Mouse (Mus musculus) left cerebral cortex, adult 8-10 months (tissue): ENCODE data around the gene Spint5. TPM values are rescaled to one million over a fixed set of nuclear protein-coding genes. Genes with fewer than 3 reads are reported as not detected.

ENCODE experiments used
- DNase-seq, 2 experiments: peaks; one replicate each; pipeline ENCODE4 v3.0.0; 2022; ENCODE audit warnings: low spot score in 2 of 2
- total RNA-seq, 4 experiments: library from RNA; stranded (reverse); gene quantifications; 2 replicates each; pipeline ENCODE4 v1.2.4; 2022

The Spint5 gene
- total RNA-seq, 4 experiments from 2014 or later: not detected

DNA sequence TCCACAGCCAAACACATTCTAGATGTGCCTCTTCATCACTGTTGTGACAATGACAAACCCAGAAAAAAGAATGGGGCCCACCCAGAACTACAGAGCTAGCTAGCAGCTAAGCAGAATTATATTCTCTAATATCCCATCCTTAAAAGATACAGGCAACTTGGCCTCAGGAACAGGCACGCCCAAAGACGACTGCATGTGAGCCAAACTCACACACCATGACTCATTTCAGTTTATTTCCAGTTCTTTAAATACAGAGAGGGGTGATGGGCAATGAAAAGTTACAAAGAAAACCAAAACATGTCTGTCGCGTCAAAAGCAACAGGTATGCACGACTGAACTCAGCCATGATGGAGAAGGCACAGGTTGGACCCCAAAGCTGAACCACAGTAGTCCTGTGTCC is 20.3 kb downstream of the Spint5 start:
- no peak for DNase-seq

DNA sequence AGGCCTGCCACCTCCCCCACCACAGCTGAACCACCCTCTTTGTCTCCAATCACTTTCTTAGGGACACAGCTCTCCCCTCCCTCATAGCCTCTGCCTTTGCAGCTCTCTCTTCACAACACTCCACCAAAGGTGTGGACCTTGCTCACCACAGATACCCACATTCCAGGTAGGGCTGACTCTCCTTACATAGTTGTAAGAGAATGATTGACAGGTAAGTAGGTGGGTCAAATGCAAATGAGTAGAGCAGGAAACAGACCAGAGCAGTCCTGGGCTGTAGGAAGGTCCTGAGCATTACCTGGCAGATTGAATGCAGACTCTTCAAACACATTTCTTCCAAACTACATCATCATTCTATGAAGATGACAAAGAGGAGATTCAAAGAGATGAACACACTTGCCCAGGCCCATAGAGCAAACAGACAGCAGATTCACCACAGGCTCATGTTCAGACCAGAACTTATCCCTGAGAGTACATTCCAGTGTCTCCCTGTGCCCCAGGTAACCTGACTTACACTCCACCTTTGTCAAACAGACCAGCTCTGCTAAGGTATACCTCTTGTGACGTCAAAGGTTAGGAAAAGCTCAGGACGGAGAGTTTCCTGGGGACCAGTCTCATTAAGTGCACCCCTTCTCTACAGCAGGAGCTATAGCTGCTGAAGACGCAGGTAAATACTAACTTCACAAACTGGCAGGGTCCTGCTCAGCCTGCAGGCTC is 22.4 kb downstream of the Spint5 start:
- DNase-seq: no peak

DNA sequence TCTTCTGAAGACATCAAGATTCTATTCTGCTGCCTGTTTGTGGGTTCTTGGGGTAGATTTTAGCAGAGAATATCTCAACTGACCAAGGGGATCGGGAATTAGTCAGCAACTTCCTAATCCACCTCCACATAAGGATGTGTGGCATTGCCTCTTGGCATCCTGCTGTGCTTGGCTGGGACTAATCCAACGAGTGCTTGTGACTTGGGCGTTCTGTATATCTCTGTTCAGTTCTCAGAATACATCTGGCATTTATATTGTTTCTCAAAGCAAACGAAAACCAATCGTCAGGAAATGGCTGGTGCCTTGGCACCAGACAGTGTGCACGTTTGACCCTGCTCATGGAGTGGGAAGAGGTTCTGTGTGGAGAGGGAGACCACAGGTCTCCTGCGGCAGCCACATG is 24.8 kb downstream of the Spint5 start:
- no peak for DNase-seq

GRCm38 (mm10) chr2:164744987-164745386 is 29.9 kb downstream of the Spint5 start:
- no peak for DNase-seq

DNA sequence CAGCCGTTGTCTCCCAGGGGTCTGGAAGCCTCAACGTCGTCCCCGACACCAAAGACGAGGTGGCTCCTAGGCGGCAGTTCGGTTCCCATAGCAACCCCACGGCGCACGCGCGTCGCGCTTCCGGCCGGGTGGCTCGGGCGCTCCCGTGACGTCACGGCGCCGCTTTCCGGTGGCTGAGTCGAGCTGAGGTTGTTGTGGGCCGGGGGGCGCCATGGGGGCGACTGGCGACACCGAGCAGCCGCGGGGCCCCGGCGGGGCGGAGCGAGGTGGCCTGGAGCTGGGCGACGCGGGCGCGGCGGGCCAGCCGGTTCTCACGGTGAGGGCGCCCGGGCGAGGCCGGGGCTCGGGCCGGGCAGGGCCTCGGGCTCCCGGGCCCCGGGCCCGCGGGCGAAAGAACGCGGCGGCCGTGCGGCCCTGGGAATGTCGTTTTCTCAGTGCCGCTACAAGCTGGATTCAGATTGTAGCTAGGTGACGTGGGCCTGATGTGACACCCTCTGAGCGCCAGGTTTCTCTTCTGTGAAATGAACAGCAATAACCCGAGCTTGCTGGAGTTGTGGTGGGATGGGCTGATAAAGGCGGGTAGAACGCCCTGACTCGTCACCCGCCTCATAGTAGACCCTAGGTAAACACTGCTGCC is 30.9 kb downstream of the Spint5 start, which contains the start of the genes Wfdc3 and Dnttip1:
Gene Wfdc3 (minus strand): TSS at position 89 of the 637 bp plus-strand sequence.
Gene Dnttip1 (plus strand): TSS at position 141 of the 637 bp plus-strand sequence.
- peak; percentile 90 for DNase-seq

DNA sequence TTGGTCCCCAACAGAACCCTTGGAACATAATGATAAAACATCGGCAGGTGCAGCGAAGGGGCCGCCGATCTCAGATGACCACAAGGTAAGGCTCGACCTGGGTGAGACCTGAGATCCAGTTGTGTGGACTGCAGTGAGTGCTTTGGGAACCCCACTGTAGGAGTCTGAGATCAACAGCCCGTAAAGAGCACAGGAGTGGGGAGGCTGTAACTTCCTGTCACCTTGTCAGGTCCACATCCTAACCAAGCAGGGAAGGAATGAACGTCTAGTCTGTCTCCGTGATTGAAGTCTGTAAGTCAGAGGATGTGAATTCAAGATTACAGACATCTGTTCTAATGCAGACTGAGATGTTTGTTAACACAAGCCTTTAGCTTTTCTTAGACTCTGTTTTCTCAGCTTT is 31.6 kb downstream of the Spint5 start:
- DNase-seq: no peak

GRCm38 (mm10) chr2:164748191-164748590 is 33.1 kb downstream of the Spint5 start:
- no peak for DNase-seq

- DNase-seq: no peak
Observed at GRCm38 (mm10) chr2:164748991-164749390, 33.9 kb downstream of the Spint5 start.

GRCm38 (mm10) chr2:164752454-164752853 is 37.3 kb downstream of the Spint5 start:
- no peak for DNase-seq

GRCm38 (mm10) chr2:164754105-164754504 is 39.0 kb downstream of the Spint5 start:
- no peak for DNase-seq

- no peak for DNase-seq
Observed at GRCm38 (mm10) chr2:164754800-164755199, 39.7 kb downstream of the Spint5 start.

- no peak for DNase-seq
Observed at GRCm38 (mm10) chr2:164757841-164758240, 42.7 kb downstream of the Spint5 start.

DNA sequence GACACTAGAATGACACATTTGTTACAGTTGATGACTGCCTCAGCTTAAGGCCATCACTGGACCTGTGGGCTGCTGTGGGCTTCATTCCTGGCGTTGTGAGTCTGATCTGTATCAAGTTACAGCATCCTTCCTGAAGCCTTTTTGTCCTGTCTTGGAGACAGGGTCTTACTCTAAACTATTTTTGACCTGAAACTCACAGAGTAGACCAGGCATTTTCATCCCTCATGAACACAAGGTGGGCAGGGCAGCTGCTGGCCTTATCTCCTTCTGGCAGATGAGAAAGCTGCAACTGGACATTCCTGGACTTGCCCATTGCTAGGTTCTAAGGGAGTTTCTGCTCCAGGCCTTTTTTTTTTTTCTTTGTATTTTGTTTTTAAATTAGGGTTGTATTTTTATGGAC is 43.6 kb downstream of the Spint5 start:
- DNase-seq: no peak

- no peak for DNase-seq
Observed at GRCm38 (mm10) chr2:164760059-164760833, 45.1 kb downstream of the Spint5 start.

- DNase-seq: no peak
Observed at GRCm38 (mm10) chr2:164761502-164761901, 46.4 kb downstream of the Spint5 start.

DNA sequence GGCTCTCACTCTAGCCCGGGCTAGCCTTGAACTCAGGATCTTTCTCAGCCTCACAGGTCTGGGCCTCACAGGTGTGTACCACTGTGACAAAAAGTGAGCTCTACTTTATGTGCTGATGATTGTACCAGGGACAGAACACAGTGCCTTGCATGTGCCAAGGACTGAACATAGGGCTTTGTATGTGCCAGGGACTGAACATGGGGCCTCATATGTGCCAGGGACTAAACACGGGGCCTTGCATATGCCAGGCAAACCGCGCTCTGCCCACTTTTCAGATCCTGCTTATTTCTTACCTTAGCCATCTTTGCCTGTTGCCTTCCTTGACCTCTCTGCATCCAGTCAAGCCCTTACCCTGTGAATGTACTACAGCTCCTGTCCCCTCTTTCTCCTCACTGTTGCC is 46.9 kb downstream of the Spint5 start:
- DNase-seq: no peak

- DNase-seq: no peak
Observed at GRCm38 (mm10) chr2:164762593-164762992, 47.5 kb downstream of the Spint5 start.

DNA sequence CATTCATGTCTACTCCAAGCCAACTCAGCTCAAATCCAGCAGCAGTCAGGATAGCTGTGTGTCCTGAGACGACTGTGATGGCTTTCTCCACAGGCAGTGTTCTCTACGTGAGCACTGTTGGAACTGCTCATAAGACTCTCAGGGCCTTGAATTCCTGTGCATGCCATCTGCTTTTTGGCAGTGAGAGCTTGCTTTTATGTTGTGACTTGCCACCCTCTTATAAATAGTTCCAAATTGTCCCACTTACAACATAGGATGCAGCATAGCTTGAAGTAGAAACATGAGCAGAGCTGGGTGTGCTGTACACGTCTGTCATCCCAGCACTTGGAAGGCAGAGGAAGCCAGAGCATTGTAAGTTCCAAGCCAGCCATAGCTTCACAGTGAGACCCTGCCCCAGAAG is 50.7 kb downstream of the Spint5 start:
- no peak for DNase-seq
